In genomic region chr19:45237099-45237498, GRCm38 (mm10) we compare ENCODE assay signal across 13 mouse cellular contexts. TPM values are rescaled to one million over a fixed set of nuclear protein-coding genes. Genes with fewer than 3 reads are reported as not detected.
DNase-seq lines count a peak whose midpoint lies in the region; ATAC-seq and TF ChIP-seq lines count a peak whose summit lies in the region.
"Had no signal": no experiment of that assay in that cellular context is flagged by ENCODE, and none has a peak within 500 bp of the region (broad histone marks: within the 10 kb centered on the region; RNA-seq: fewer than 3 reads in every experiment).

No protein-coding gene starts in this region.

- no peak for ATAC-seq in heart, embryonic 15.5 days (replicated peaks; ENCODE audit: insufficient number of reproducible peaks, insufficient read depth, low FRiP score, low read depth)
- ATAC-seq in heart, embryonic 11.5 days (replicated peaks; ENCODE audit: insufficient number of reproducible peaks, low FRiP score, low TSS enrichment) = no peak
- no peak for ATAC-seq in hindbrain, embryonic 11.5 days (ENCODE audit: low FRiP score)
- no peak for ATAC-seq in limb, embryonic 14.5 days (ENCODE audit: low FRiP score, low read depth)

- TF ChIP-seq CTCF in E14TG2a.4 (conservative IDR thresholded peaks at IDR 0.05; ENCODE audit: low read length) = no peak

- H3K9me3 ChIP-seq in heart, embryonic 15.5 days (replicated peaks) = no peaks in the 10 kb centered on the region
- no peaks in the 10 kb centered on the region for H3K9me3 ChIP-seq in heart, embryonic 11.5 days (replicated peaks; ENCODE audit: control insufficient read depth, low read length)
- H3K9me3 ChIP-seq in E14TG2a.4 (ENCODE audit: low read length) = peaks cover 18% of the 10 kb centered on the region
- no peaks in the 10 kb centered on the region for H3K9me3 ChIP-seq in hindbrain, embryonic 11.5 days (ENCODE audit: control insufficient read depth, low read length)
- no peaks in the 10 kb centered on the region for H3K9me3 ChIP-seq in limb, embryonic 14.5 days (ENCODE audit: control insufficient read depth, low read length)
- H3K9me3 ChIP-seq: forebrain, embryonic 12.5 days had no signal

- 9% methylated on average over 8 of the region's 8 CpGs for WGBS in heart, embryonic 15.5 days
- WGBS in heart, embryonic 11.5 days (ENCODE audit: insufficient replicate concordance) = 3% methylated on average over 8 of the region's 8 CpGs
- 0% methylated on average over 8 of the region's 8 CpGs for WGBS in hindbrain, embryonic 11.5 days
- WGBS in limb, embryonic 14.5 days = 3% methylated on average over 8 of the region's 8 CpGs

- H3K27ac ChIP-seq in heart, embryonic 15.5 days = no peak overlapping the region
- H3K27ac ChIP-seq in heart, embryonic 11.5 days (ENCODE audit: low read depth, low read length) = no peak overlapping the region
- H3K27ac ChIP-seq in hindbrain, embryonic 11.5 days (ENCODE audit: low read depth, low read length) = peak overlapping the region; percentile 84; the same call in 1 of the 2 replicates
- H3K27ac ChIP-seq in limb, embryonic 14.5 days (replicated peaks; ENCODE audit: low read depth, low read length) = no peak overlapping the region
- H3K27ac ChIP-seq: forebrain, embryonic 12.5 days had no signal

- H3K4me2 ChIP-seq in heart, embryonic 15.5 days = peak overlapping the region; percentile 68; the same call in 1 of the 2 replicates
- no peak overlapping the region for H3K4me2 ChIP-seq in heart, embryonic 11.5 days
- H3K4me2 ChIP-seq in hindbrain, embryonic 11.5 days (replicated peaks; ENCODE audit: low read depth, low read length) = peak overlapping the region; percentile 26; the same call in 1 of the 2 replicates
- H3K4me2 ChIP-seq in limb, embryonic 14.5 days (replicated peaks; ENCODE audit: low read depth, low read length, severe bottlenecking) = peak overlapping the region; percentile 51; the same call in 1 of the 2 replicates

- no peaks in the 10 kb centered on the region for H3K36me3 ChIP-seq in heart, embryonic 15.5 days
- no peaks in the 10 kb centered on the region for H3K36me3 ChIP-seq in heart, embryonic 11.5 days (ENCODE audit: control insufficient read depth, insufficient read depth, low read length)
- no peaks in the 10 kb centered on the region for H3K36me3 ChIP-seq in E14TG2a.4 (ENCODE audit: insufficient read depth, low read length)
- no peaks in the 10 kb centered on the region for H3K36me3 ChIP-seq in hindbrain, embryonic 11.5 days (ENCODE audit: control insufficient read depth, insufficient read depth, low read length)
- no peaks in the 10 kb centered on the region for H3K36me3 ChIP-seq in limb, embryonic 14.5 days (ENCODE audit: control insufficient read depth, insufficient read depth, low read length)
- H3K36me3 ChIP-seq: forebrain, embryonic 12.5 days had no signal

- H3K4me1 ChIP-seq in heart, embryonic 15.5 days (replicated peaks) = peaks cover 33% of the 10 kb centered on the region
- H3K4me1 ChIP-seq in heart, embryonic 11.5 days (ENCODE audit: control insufficient read depth, insufficient read depth, low read length) = peaks cover 17% of the 10 kb centered on the region
- H3K4me1 ChIP-seq in E14TG2a.4 (replicated peaks; ENCODE audit: low read depth, low read length) = peaks cover 36% of the 10 kb centered on the region
- peaks cover 6% of the 10 kb centered on the region for H3K4me1 ChIP-seq in hindbrain, embryonic 11.5 days (replicated peaks; ENCODE audit: control insufficient read depth, insufficient read depth, low read length)
- H3K4me1 ChIP-seq in limb, embryonic 14.5 days (ENCODE audit: control insufficient read depth, insufficient read depth, low read length) = peaks cover 11% of the 10 kb centered on the region

- H3K4me3 ChIP-seq in heart, embryonic 15.5 days = no peak overlapping the region
- no peak overlapping the region for H3K4me3 ChIP-seq in heart, embryonic 11.5 days (ENCODE audit: low read depth, low read length)
- peak overlapping the region; percentile 79; the same call in 1 of the 2 replicates for H3K4me3 ChIP-seq in E14TG2a.4 (replicated peaks; ENCODE audit: low read length)
- H3K4me3 ChIP-seq in hindbrain, embryonic 11.5 days (ENCODE audit: low read depth, low read length) = peak overlapping the region; percentile 42
- peak overlapping the region; percentile 35 for H3K4me3 ChIP-seq in limb, embryonic 14.5 days (replicated peaks; ENCODE audit: low read length)

- H3K27me3 ChIP-seq in heart, embryonic 15.5 days = peaks cover 95% of the 10 kb centered on the region
- H3K27me3 ChIP-seq in heart, embryonic 11.5 days (ENCODE audit: control insufficient read depth, insufficient read depth, low read length) = peaks cover 91% of the 10 kb centered on the region
- H3K27me3 ChIP-seq in E14TG2a.4 (ENCODE audit: insufficient read depth, low read length) = peaks cover 98% of the 10 kb centered on the region
- H3K27me3 ChIP-seq in hindbrain, embryonic 11.5 days (ENCODE audit: control insufficient read depth, insufficient read depth, low read length) = peaks cover 91% of the 10 kb centered on the region
- peaks cover 93% of the 10 kb centered on the region for H3K27me3 ChIP-seq in limb, embryonic 14.5 days (ENCODE audit: control insufficient read depth, insufficient read depth, low read length)

- peak; percentile 46 for DNase-seq in hindbrain, embryonic 11.5 days (ENCODE audit: low spot score)
- no peak for DNase-seq in limb, embryonic 14.5 days (ENCODE audit: low spot score)
- no peak for DNase-seq in layer of hippocampus, adult 9-11 months
- no peak for DNase-seq in right cerebral cortex, adult 2 months (ENCODE audit: low spot score in 2 of 2)
- DNase-seq in ovary, postnatal 14 days (ENCODE audit: low spot score) = no peak
- DNase-seq: adrenal gland, adult 8-10 months had no signal

- TF ChIP-seq POLR2A in limb, embryonic 14.5 days (IDR thresholded peaks at IDR 0.05; ENCODE audit: borderline replicate concordance, extremely low read depth, insufficient read depth, insufficient read length) = no peak

- no peak overlapping the region for H3K9ac ChIP-seq in heart, embryonic 15.5 days
- no peak overlapping the region for H3K9ac ChIP-seq in heart, embryonic 11.5 days (ENCODE audit: low read depth, low read length)
- no peak overlapping the region for H3K9ac ChIP-seq in hindbrain, embryonic 11.5 days (ENCODE audit: low read depth, low read length)
- no peak overlapping the region for H3K9ac ChIP-seq in limb, embryonic 14.5 days (ENCODE audit: low read depth, low read length, severe bottlenecking)
- H3K9ac ChIP-seq: forebrain, embryonic 12.5 days had no signal

RNA-seq across cellular contexts. Expression of gene Lbx1, which starts 1.5 kb away (rescaled TPM):
- not detected in 2 replicates for polyA plus RNA-seq in heart, embryonic 15.5 days (2015; fragmentation: Nextera tagmentation; extraction: Ambion mirVana)
- 0.08 and 0.16 TPM in 2 replicates for polyA plus RNA-seq in heart, embryonic 11.5 days (2014; fragmentation: Nextera tagmentation; extraction: Ambion mirVana)
- 7.6 and 8.5 TPM in 2 replicates for polyA plus RNA-seq in hindbrain, embryonic 11.5 days (2014; fragmentation: Nextera tagmentation; extraction: Ambion mirVana)
- polyA plus RNA-seq in limb, embryonic 14.5 days (2012; rRNA removed) = 2.7 and 3.9 TPM in 2 replicates
- 1.4 and 2.2 TPM in 2 replicates for polyA plus RNA-seq in limb, embryonic 14.5 days (2014; fragmentation: Nextera tagmentation; extraction: Ambion mirVana)
- polyA plus RNA-seq: cortical plate, adult 2 months; forebrain, embryonic 12.5 days; inflammation-experienced regulatory T-cells, adult 6 months; thymus, postnatal 0 days had no signal

Comparison
In these comparisons a context has a peak if more than half of its experiments do, and no peak if none do; other contexts are left out.
1. H3K4me3 ChIP-seq: peak in E14TG2a.4 (single experiment), hindbrain, embryonic 11.5 days (single experiment) and limb, embryonic 14.5 days (single experiment); none in heart, embryonic 15.5 days (single experiment) and heart, embryonic 11.5 days (single experiment).